Mouse (Mus musculus) bone marrow, adult 2 months (tissue): ENCODE measurements around the gene Rmi1. TPM values are rescaled to one million over a fixed set of nuclear protein-coding genes. Genes with fewer than 3 reads are reported as not detected.

Experiments
- H3K27ac ChIP-seq: fragments of 200-500 bp; 2 replicates; pipeline ENCODE4 v1.5.1; 2012; ENCODE audit warnings: low read depth, mild to moderate bottlenecking, control low read depth, inconsistent platforms, low read length; ENCODE audit not compliant: control insufficient read depth, poor library complexity, insufficient read depth
- H3K4me1 ChIP-seq: fragments of 200-500 bp; 2 replicates; pipeline ENCODE4 v1.6.1; 2011; ENCODE audit warnings: low read length; ENCODE audit not compliant: control insufficient read depth, insufficient read depth
- H3K4me3 ChIP-seq: fragments of 200-500 bp; replicated peaks from 2 replicates; pipeline ENCODE3; 2011; ENCODE audit warnings: mild to moderate bottlenecking, low read depth, low read length, control low read depth; ENCODE audit not compliant: control insufficient read depth
- CTCF ChIP-seq: fragments of 200-500 bp; IDR thresholded peaks from 2 replicates; pipeline ENCODE4 v1.5.1; 2011; ENCODE audit warnings: low read length, control low read depth; ENCODE audit not compliant: control insufficient read depth, insufficient read depth
- POLR2A ChIP-seq: fragments of 200-500 bp; IDR thresholded peaks from 2 replicates; pipeline ENCODE4 v1.6.1; 2011; ENCODE audit warnings: low read depth, mild to moderate bottlenecking, control low read depth, low read length, borderline replicate concordance; ENCODE audit not compliant: control insufficient read depth
- WGBS: fragments of 180-500 bp; shearing (Covaris S2); methylation state at CpG from one replicate; pipeline ENCODE4 v1.1.7; 2018; 5-methylcytosine and 5-hydroxymethylcytosine counted together
- polyA plus RNA-seq: library from polyadenylated mRNA; stranded (reverse); fragments of >200 nt; gene quantifications from 2 replicates; pipeline ENCODE4 v1.2.4, GENCODE M21; 2011; ENCODE audit warnings: low replicate concordance; ENCODE audit not compliant: missing spikeins, insufficient read depth, insufficient read length

The Rmi1 gene
- polyA plus RNA-seq, 1 experiment, result 21.2 TPM

DNA sequence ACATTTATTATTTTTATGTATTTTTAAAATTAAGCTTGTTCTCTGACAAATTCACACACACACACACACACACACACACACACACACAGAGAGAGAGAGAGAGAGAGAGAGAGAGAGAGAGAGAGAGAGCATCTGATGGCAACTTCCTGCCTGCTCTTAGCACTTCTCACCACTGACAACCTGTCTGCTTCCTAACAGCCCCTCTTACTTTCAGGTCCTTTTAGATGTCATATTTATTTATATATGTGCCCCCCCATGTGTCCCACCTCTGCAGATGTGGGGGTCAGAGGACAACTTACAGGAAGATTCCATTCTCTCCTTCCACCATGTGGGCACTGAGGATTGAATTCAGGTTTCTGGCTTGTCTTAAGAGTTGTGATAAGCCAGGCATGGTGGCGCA is 17.2 kb downstream of the Rmi1 start:
- TF ChIP-seq POLR2A (no peak), CTCF (no peak)
- no peaks in the 10 kb centered on the region; the same call in 1 of the 2 replicates for H3K4me1 ChIP-seq
- 94% methylated on average over 1 of the region's 1 CpGs for WGBS
- no peak overlapping the region for H3K27ac ChIP-seq
- no peak overlapping the region for H3K4me3 ChIP-seq

DNA sequence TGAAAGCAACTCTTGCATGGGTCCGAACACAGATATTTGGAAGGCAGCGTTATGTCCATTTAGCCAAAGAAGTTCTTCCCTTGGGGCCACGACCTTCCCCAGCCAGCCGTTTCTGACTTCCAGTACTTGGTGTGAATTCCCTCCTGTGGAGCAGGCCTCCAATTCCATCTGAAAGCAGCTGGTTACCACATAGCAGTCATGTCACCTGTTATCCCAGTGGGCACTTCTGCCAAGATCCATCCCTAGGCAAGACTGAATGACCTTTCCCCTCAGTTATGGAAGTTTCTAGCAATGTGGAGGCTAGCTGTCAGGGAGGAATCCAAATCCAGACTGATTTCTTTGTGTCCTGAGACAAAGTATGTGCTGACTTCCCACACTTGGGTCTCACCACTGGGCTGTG is 19.0 kb downstream of the Rmi1 start:
- no peak overlapping the region for H3K4me3 ChIP-seq
- no peak for TF ChIP-seq CTCF
- TF ChIP-seq POLR2A, result no peak
- 85% methylated on average over 4 of the region's 4 CpGs for WGBS
- no peaks in the 10 kb centered on the region; the same call in 1 of the 2 replicates for H3K4me1 ChIP-seq
- no peak overlapping the region for H3K27ac ChIP-seq

DNA sequence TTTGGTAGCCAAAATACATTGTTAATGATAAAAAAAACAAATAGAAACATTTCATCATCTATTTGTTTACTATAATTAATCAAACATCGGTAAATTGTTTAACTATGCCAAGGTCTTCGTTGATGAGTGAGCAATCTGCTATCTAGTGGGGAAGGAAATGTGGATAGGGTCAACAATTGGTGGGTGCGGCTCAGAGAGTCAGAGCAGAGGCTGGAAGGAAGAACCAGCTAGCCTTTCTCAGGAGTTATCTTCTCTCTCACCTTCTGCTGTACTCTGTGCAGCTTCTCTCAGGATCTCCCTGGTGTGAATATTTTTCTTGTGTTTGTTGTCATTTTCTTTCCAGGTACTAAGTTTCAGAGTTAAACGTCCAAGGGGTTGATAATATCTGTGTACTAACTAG is 20.2 kb downstream of the Rmi1 start:
- H3K27ac ChIP-seq, result no peak overlapping the region
- TF ChIP-seq CTCF, result no peak
- no peak for TF ChIP-seq POLR2A
- 72% methylated on average over 4 of the region's 4 CpGs for WGBS
- H3K4me3 ChIP-seq, result no peak overlapping the region
- no peaks in the 10 kb centered on the region; the same call in 1 of the 2 replicates for H3K4me1 ChIP-seq

DNA sequence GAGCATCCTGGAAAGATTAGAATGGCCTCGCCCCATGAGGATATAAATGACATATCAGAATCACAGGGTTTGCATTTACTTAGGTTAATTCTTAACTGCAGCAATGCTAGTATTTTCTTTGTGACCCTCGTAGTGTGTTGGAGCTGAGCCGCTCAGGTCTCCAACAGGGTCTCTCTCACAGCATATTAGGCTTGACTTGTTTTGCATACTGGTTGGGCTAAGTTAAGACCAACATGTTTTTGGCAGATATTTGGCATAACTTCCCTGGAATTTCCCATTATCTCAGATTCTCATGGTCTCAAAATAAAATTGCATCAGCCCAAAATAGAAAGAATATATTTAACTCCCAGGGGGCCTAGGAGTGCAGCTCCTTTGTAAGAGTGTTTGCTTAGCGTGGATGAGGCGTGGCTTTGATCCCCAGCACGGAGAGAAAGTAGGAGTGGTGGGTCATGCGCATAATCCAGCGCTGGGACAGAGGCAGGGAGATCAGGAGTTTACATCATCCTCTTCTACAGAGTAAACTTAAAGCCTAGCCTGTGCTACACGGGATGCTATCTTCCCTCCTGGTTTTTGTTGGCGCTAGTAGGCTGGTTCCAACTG is 21.1 kb downstream of the Rmi1 start:
- Histone ChIP-seq H3K4me1 (no peaks in the 10 kb centered on the region; the same call in 1 of the 2 replicates), H3K4me3 (no peak overlapping the region), H3K27ac (no peak overlapping the region)
- 68% methylated on average over 10 of the region's 10 CpGs for WGBS
- TF ChIP-seq POLR2A (no peak), CTCF (no peak)

DNA sequence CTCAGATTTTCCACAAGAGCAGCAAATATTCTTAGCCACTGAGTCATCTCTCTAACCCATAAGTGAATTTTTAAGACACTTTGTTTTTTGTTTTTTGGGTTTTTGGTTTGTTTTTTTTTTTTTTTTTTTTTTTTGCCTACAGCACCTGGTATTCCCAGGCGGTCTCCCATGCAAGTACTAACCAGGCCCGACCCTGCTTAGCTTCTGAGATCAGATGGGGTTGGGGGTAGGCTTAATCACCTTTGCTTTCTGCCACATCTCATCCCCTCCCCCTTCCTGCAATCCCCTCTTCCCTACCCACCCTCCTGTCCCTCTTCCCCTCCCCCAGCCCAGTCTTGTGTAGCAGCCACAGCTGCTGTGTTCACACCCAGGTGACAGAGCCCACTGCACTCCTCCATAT is 37.7 kb downstream of the Rmi1 start:
- H3K27ac ChIP-seq, result no peak overlapping the region
- 57% methylated on average over 2 of the region's 2 CpGs for WGBS
- TF ChIP-seq POLR2A, result no peak
- TF ChIP-seq CTCF, result no peak
- H3K4me1 ChIP-seq, result peaks cover 3% of the 10 kb centered on the region; the same call in 1 of the 2 replicates
- H3K4me3 ChIP-seq, result no peak overlapping the region

DNA sequence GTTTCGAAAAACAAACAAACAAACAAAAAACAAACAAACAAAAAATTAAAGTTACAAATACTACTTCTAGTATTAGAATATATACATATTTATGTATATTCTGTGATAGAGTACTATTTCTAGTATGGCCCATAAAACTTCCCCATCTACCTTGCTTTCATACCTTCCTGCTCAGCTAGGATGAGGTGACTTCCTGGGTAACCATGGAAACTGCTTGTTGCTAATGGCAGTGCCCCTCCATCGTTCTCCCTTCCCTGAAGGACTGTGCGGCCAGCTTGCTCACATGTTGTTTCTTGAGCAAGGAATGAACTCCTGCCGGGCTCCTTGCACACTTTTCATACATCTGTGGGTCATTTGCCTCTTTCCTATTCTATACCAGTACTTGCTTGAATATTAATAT is 41.3 kb downstream of the Rmi1 start:
- TF ChIP-seq POLR2A, result no peak
- TF ChIP-seq CTCF, result no peak
- Histone ChIP-seq H3K27ac (no peak overlapping the region), H3K4me1 (peaks cover 3% of the 10 kb centered on the region; the same call in 1 of the 2 replicates), H3K4me3 (no peak overlapping the region)
- 45% methylated on average over 4 of the region's 4 CpGs for WGBS

DNA sequence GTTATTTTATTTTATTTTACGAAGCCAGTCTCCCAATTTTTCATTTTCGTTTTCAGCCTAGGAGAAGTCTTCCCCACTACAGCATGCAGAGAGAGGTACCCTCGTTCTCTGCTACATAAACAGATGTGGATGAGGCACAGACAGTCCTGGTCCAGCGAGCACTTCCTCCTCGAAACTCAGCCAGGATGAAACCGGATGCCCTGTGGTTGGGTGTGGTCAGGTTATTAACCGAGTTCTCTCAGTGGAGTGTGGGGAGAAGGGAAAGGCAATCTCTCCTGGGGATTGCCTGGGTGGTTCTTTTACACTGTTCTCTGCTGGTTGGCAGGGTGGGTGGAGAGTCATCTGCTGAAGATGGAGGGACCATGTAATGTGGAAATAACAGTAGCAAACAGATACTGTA is 41.7 kb downstream of the Rmi1 start:
- Histone ChIP-seq H3K27ac (no peak overlapping the region), H3K4me3 (no peak overlapping the region), H3K4me1 (peaks cover 3% of the 10 kb centered on the region; the same call in 1 of the 2 replicates)
- WGBS, result 1% methylated on average over 7 of the region's 7 CpGs
- no peak for TF ChIP-seq POLR2A
- no peak for TF ChIP-seq CTCF

DNA sequence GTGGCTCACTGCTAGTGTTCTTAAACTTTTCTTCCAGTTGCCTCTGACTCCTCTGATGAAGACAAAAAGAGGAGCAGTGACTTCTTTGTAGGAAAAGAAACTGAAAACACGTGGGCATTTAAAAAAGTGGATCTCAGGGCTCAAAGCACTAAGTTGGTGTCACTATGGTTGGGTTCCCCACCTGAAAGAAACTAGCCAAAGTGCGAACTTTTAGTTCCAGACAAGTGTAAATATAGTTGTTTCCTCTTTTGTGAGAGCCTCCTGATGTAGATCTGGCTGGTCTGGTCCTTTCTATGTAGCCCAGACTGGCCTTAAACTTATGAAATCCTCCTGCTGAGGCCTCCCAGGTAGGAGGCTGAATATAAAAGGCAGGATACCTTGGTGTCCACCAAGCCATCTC is 44.5 kb downstream of the Rmi1 start:
- no peak overlapping the region for H3K4me3 ChIP-seq
- peaks cover 3% of the 10 kb centered on the region; the same call in 1 of the 2 replicates for H3K4me1 ChIP-seq
- no peak for TF ChIP-seq POLR2A
- TF ChIP-seq CTCF, result no peak
- WGBS, result 44% methylated on average over 2 of the region's 2 CpGs
- H3K27ac ChIP-seq, result no peak overlapping the region
